Comparison of ENCODE assay signal across 24 mouse cellular contexts in genomic region chr2:135750748-135751147, GRCm38 (mm10).
DNase-seq lines count a peak whose midpoint lies in the region; ATAC-seq lines count a peak whose summit lies in the region.
"Had no signal": no experiment of that assay in that cellular context is flagged by ENCODE, and none has a peak within 500 bp of the region (broad histone marks: within the 10 kb centered on the region; RNA-seq: fewer than 3 reads in every experiment).

No protein-coding gene starts in this region.

- 62% methylated on average over 5 of the region's 5 CpGs for WGBS in kidney, embryonic 15.5 days
- WGBS in kidney, embryonic 14.5 days: 57% methylated on average over 5 of the region's 5 CpGs
- 89% methylated on average over 5 of the region's 5 CpGs for WGBS in midbrain, embryonic 10.5 days

- H3K4me1 ChIP-seq in kidney, embryonic 15.5 days: peaks cover 13% of the 10 kb centered on the region; the same call in 1 of the 2 replicates
- 0 out of 2 replicates have a peak, but pooled peaks cover 3% of the 10 kb centered on the region for H3K4me1 ChIP-seq in kidney, embryonic 14.5 days (ENCODE audit: control insufficient read depth, insufficient read depth, low read length)
- no peaks in the 10 kb centered on the region for H3K4me1 ChIP-seq in midbrain, embryonic 10.5 days
- H3K4me1 ChIP-seq: midbrain, embryonic 13.5 days had no signal

- no peaks in the 10 kb centered on the region for H3K27me3 ChIP-seq in kidney, embryonic 15.5 days
- H3K27me3 ChIP-seq in kidney, embryonic 14.5 days (ENCODE audit: control insufficient read depth, insufficient read depth, low read length): no peaks in the 10 kb centered on the region
- H3K27me3 ChIP-seq in midbrain, embryonic 10.5 days (ENCODE audit: low read depth, poor library complexity, severe bottlenecking): no peaks in the 10 kb centered on the region
- H3K27me3 ChIP-seq: forebrain, embryonic 13.5 days; heart, embryonic 12.5 days; limb, embryonic 15.5 days; lung, embryonic 15.5 days; midbrain, embryonic 13.5 days had no signal

- H3K9me3 ChIP-seq in kidney, embryonic 15.5 days (replicated peaks): no peaks in the 10 kb centered on the region
- no peaks in the 10 kb centered on the region for H3K9me3 ChIP-seq in kidney, embryonic 14.5 days (ENCODE audit: control insufficient read depth, low read length)
- no peaks in the 10 kb centered on the region for H3K9me3 ChIP-seq in midbrain, embryonic 10.5 days (replicated peaks)
- H3K9me3 ChIP-seq: forebrain, embryonic 13.5 days; heart, embryonic 12.5 days; limb, embryonic 15.5 days; lung, embryonic 15.5 days; midbrain, embryonic 13.5 days had no signal

- no peaks in the 10 kb centered on the region for H3K36me3 ChIP-seq in kidney, embryonic 15.5 days
- H3K36me3 ChIP-seq in kidney, embryonic 14.5 days (ENCODE audit: control insufficient read depth, insufficient read depth, low read length): no peaks in the 10 kb centered on the region
- no peaks in the 10 kb centered on the region for H3K36me3 ChIP-seq in midbrain, embryonic 10.5 days
- H3K36me3 ChIP-seq: heart, embryonic 12.5 days; limb, embryonic 15.5 days; lung, embryonic 15.5 days; midbrain, embryonic 13.5 days had no signal

- H3K4me3 ChIP-seq in kidney, embryonic 15.5 days (replicated peaks): no peak overlapping the region
- no peak overlapping the region for H3K4me3 ChIP-seq in kidney, embryonic 14.5 days (ENCODE audit: low read length)
- H3K4me3 ChIP-seq in midbrain, embryonic 10.5 days: no peak overlapping the region
- H3K4me3 ChIP-seq: forebrain, embryonic 13.5 days; heart, embryonic 12.5 days; limb, embryonic 15.5 days; lung, embryonic 15.5 days; midbrain, embryonic 13.5 days had no signal

- H3K4me2 ChIP-seq in kidney, embryonic 15.5 days: no peak overlapping the region
- H3K4me2 ChIP-seq in kidney, embryonic 14.5 days (replicated peaks; ENCODE audit: low read depth, low read length): no peak overlapping the region
- H3K4me2 ChIP-seq: forebrain, embryonic 13.5 days; heart, embryonic 12.5 days; limb, embryonic 15.5 days; lung, embryonic 15.5 days; midbrain, embryonic 13.5 days had no signal

- H3K9ac ChIP-seq in kidney, embryonic 15.5 days: no peak overlapping the region
- no peak overlapping the region for H3K9ac ChIP-seq in kidney, embryonic 14.5 days (ENCODE audit: low read depth, low read length)
- H3K9ac ChIP-seq: forebrain, embryonic 13.5 days; heart, embryonic 12.5 days; limb, embryonic 15.5 days; liver, embryonic 14.5 days; lung, embryonic 15.5 days; midbrain, embryonic 13.5 days had no signal

- H3K27ac ChIP-seq in kidney, embryonic 15.5 days: no peak overlapping the region
- H3K27ac ChIP-seq in kidney, embryonic 14.5 days (ENCODE audit: low read depth, low read length): no peak overlapping the region
- no peak overlapping the region for H3K27ac ChIP-seq in midbrain, embryonic 10.5 days (replicated peaks)
- H3K27ac ChIP-seq: forebrain, embryonic 13.5 days; hindbrain, postnatal 0 days; kidney, postnatal 0 days; limb, embryonic 15.5 days; liver, embryonic 14.5 days; lung, embryonic 15.5 days; midbrain, embryonic 13.5 days had no signal

- peak; percentile 68; the same call in 1 of the 2 replicates for ATAC-seq in kidney, embryonic 15.5 days (replicated peaks; ENCODE audit: low FRiP score)
- ATAC-seq in kidney, embryonic 14.5 days (ENCODE audit: low FRiP score, low TSS enrichment): no peak
- peak; percentile 63 for ATAC-seq in common myeloid progenitor, adult 5-6 weeks (replicated peaks; ENCODE audit: low read depth, poor library complexity, severe bottlenecking)
- ATAC-seq in megakaryocyte-erythroid progenitor cell, adult 5-6 weeks (replicated peaks; ENCODE audit: low FRiP score, low TSS enrichment, poor library complexity, severe bottlenecking): peak; percentile 72
- ATAC-seq: forebrain, embryonic 13.5 days; hindbrain, postnatal 0 days; intestine, postnatal 0 days; midbrain, embryonic 13.5 days had no signal

- DNase-seq in adrenal gland, adult (ENCODE audit: inconsistent age in 2 of 2, low spot score in 1 of 2): peak; percentile 41 to 59
- DNase-seq in adrenal gland, adult 18-20 months (ENCODE audit: low spot score in 2 of 2): no peak
- DNase-seq in midbrain, embryonic 10.5 days (ENCODE audit: low spot score): no peak
- DNase-seq in right cerebral cortex, postnatal 4 days: no peak
- DNase-seq: cerebellum, adult 11-12 months; cerebellum, postnatal 10 days; heart, adult 18-20 months; heart, postnatal 10 days; left cerebral cortex, postnatal 4 days; lung, postnatal 4 days; right cerebral cortex, adult 18-20 months had no signal

Comparison
In these comparisons a context has a peak if more than half of its experiments do, and no peak if none do; other contexts are left out.
1. DNase-seq: peak in adrenal gland, adult (2 of 2); none in adrenal gland, adult 18-20 months (0 of 2), midbrain, embryonic 10.5 days (single experiment) and right cerebral cortex, postnatal 4 days (single experiment).